8 mouse cellular contexts compared by ENCODE assay signal in genomic region chr3:65863297-65863696, GRCm38 (mm10).
DNase-seq lines count a peak whose midpoint lies in the region; ATAC-seq and TF ChIP-seq lines count a peak whose summit lies in the region.

No protein-coding gene starts in this region.

- 2% methylated on average over 11 of the region's 11 CpGs for WGBS in embryonic facial prominence, embryonic 15.5 days
- WGBS in heart, embryonic 10.5 days, result 2% methylated on average over 11 of the region's 11 CpGs
- WGBS in kidney, embryonic 14.5 days, result 4% methylated on average over 11 of the region's 11 CpGs
- 3% methylated on average over 11 of the region's 11 CpGs for WGBS in limb, embryonic 14.5 days
- 0% methylated on average over 11 of the region's 11 CpGs for WGBS in midbrain, postnatal 0 days

- H3K36me3 ChIP-seq in embryonic facial prominence, embryonic 15.5 days, result no peaks in the 10 kb centered on the region
- H3K36me3 ChIP-seq in heart, embryonic 10.5 days, result 0 out of 2 replicates have a peak, but pooled peaks cover 4% of the 10 kb centered on the region
- H3K36me3 ChIP-seq in kidney, embryonic 14.5 days (ENCODE audit: control insufficient read depth, insufficient read depth, low read length), result no peaks in the 10 kb centered on the region
- no peaks in the 10 kb centered on the region for H3K36me3 ChIP-seq in limb, embryonic 14.5 days (ENCODE audit: control insufficient read depth, insufficient read depth, low read length)
- H3K36me3 ChIP-seq in midbrain, postnatal 0 days (ENCODE audit: insufficient read depth, low read length), result no peaks in the 10 kb centered on the region

- TF ChIP-seq POLR2A in bone marrow macrophage, adult 2 months (IDR thresholded peaks at IDR 0.05; ENCODE audit: borderline replicate concordance, low read depth, low read length), result no peak
- no peak for TF ChIP-seq POLR2A in limb, embryonic 14.5 days (IDR thresholded peaks at IDR 0.05; ENCODE audit: borderline replicate concordance, extremely low read depth, insufficient read depth, insufficient read length)

- H3K27ac ChIP-seq in bone marrow macrophage, adult 2 months (ENCODE audit: insufficient read depth, low read depth, low read length), result no peak overlapping the region
- no peak overlapping the region for H3K27ac ChIP-seq in embryonic facial prominence, embryonic 15.5 days (replicated peaks)
- peak overlapping the region; percentile 26 for H3K27ac ChIP-seq in heart, embryonic 10.5 days
- no peak overlapping the region for H3K27ac ChIP-seq in kidney, embryonic 14.5 days (ENCODE audit: low read depth, low read length)
- no peak overlapping the region for H3K27ac ChIP-seq in limb, embryonic 14.5 days (replicated peaks; ENCODE audit: low read depth, low read length)
- no peak overlapping the region for H3K27ac ChIP-seq in midbrain, postnatal 0 days (ENCODE audit: low read depth, low read length)

- H3K4me2 ChIP-seq in embryonic facial prominence, embryonic 15.5 days (replicated peaks), result peak overlapping the region; percentile 46
- no peak overlapping the region for H3K4me2 ChIP-seq in kidney, embryonic 14.5 days (replicated peaks; ENCODE audit: low read depth, low read length)
- no peak overlapping the region for H3K4me2 ChIP-seq in limb, embryonic 14.5 days (replicated peaks; ENCODE audit: low read depth, low read length, severe bottlenecking)
- peak overlapping the region; percentile 41 for H3K4me2 ChIP-seq in midbrain, postnatal 0 days (ENCODE audit: low read depth, low read length, poor library complexity, severe bottlenecking)

- peak; percentile 70 for ATAC-seq in embryonic facial prominence, embryonic 15.5 days (ENCODE audit: insufficient number of reproducible peaks, low FRiP score, low TSS enrichment, low read depth)
- ATAC-seq in kidney, embryonic 14.5 days (ENCODE audit: low FRiP score, low TSS enrichment), result peak; percentile 86
- ATAC-seq in limb, embryonic 14.5 days (ENCODE audit: low FRiP score, low read depth), result peak; percentile 85
- ATAC-seq in midbrain, postnatal 0 days (ENCODE audit: low FRiP score), result peak; percentile 89

- no peak overlapping the region for H3K9ac ChIP-seq in embryonic facial prominence, embryonic 15.5 days
- no peak overlapping the region for H3K9ac ChIP-seq in kidney, embryonic 14.5 days (ENCODE audit: low read depth, low read length)
- H3K9ac ChIP-seq in limb, embryonic 14.5 days (ENCODE audit: low read depth, low read length, severe bottlenecking), result no peak overlapping the region
- no peak overlapping the region for H3K9ac ChIP-seq in midbrain, postnatal 0 days (replicated peaks; ENCODE audit: low read length, poor library complexity, severe bottlenecking)

- H3K4me1 ChIP-seq in bone marrow macrophage, adult 2 months (ENCODE audit: control insufficient read depth, insufficient read depth, low read length), result no peaks in the 10 kb centered on the region
- H3K4me1 ChIP-seq in embryonic facial prominence, embryonic 15.5 days, result peaks cover 24% of the 10 kb centered on the region
- peaks cover 60% of the 10 kb centered on the region for H3K4me1 ChIP-seq in heart, embryonic 10.5 days
- peaks cover 32% of the 10 kb centered on the region for H3K4me1 ChIP-seq in kidney, embryonic 14.5 days (ENCODE audit: control insufficient read depth, insufficient read depth, low read length)
- peaks cover 7% of the 10 kb centered on the region for H3K4me1 ChIP-seq in limb, embryonic 14.5 days (ENCODE audit: control insufficient read depth, insufficient read depth, low read length)
- H3K4me1 ChIP-seq in midbrain, postnatal 0 days (ENCODE audit: insufficient read depth, low read length), result 0 out of 2 replicates have a peak, but pooled peaks cover 6% of the 10 kb centered on the region

- H3K9me3 ChIP-seq in embryonic facial prominence, embryonic 15.5 days (replicated peaks), result no peaks in the 10 kb centered on the region
- no peaks in the 10 kb centered on the region for H3K9me3 ChIP-seq in heart, embryonic 10.5 days
- no peaks in the 10 kb centered on the region for H3K9me3 ChIP-seq in kidney, embryonic 14.5 days (ENCODE audit: control insufficient read depth, low read length)
- H3K9me3 ChIP-seq in limb, embryonic 14.5 days (ENCODE audit: control insufficient read depth, low read length), result no peaks in the 10 kb centered on the region
- no peaks in the 10 kb centered on the region for H3K9me3 ChIP-seq in midbrain, postnatal 0 days (ENCODE audit: low read length)

- DNase-seq in A20 (ENCODE audit: low read depth, low spot score), result peak; percentile 87
- peak; percentile 91 for DNase-seq in heart, embryonic 10.5 days (ENCODE audit: low spot score)
- DNase-seq in limb, embryonic 14.5 days (ENCODE audit: low spot score), result peak; percentile 82
- peak; percentile 92 for DNase-seq in midbrain, postnatal 0 days (ENCODE audit: low spot score)
- peak; percentile 30 to 66 for DNase-seq in spleen, postnatal 10 days (ENCODE audit: low spot score in 2 of 2)

- TF ChIP-seq CTCF in bone marrow macrophage, adult 2 months (IDR thresholded peaks at IDR 0.05; ENCODE audit: low read depth, low read length), result peak; percentile 65
- TF ChIP-seq CTCF in midbrain, postnatal 0 days (IDR thresholded peaks at IDR 0.05), result peak; percentile 98

- no peak overlapping the region for H3K4me3 ChIP-seq in bone marrow macrophage, adult 2 months (ENCODE audit: insufficient read depth, low read length)
- H3K4me3 ChIP-seq in embryonic facial prominence, embryonic 15.5 days (replicated peaks), result peak overlapping the region; percentile 7; the same call in 1 of the 2 replicates
- peak overlapping the region; percentile 32; the same call in 1 of the 2 replicates for H3K4me3 ChIP-seq in heart, embryonic 10.5 days
- H3K4me3 ChIP-seq in kidney, embryonic 14.5 days (ENCODE audit: low read length), result no peak overlapping the region
- no peak overlapping the region for H3K4me3 ChIP-seq in limb, embryonic 14.5 days (replicated peaks; ENCODE audit: low read length)
- peak overlapping the region; percentile 18; the same call in 1 of the 2 replicates for H3K4me3 ChIP-seq in midbrain, postnatal 0 days (ENCODE audit: low read depth, low read length)

- H3K27me3 ChIP-seq in embryonic facial prominence, embryonic 15.5 days, result peaks cover 18% of the 10 kb centered on the region
- H3K27me3 ChIP-seq in heart, embryonic 10.5 days (ENCODE audit: insufficient read depth, poor library complexity, severe bottlenecking), result no peaks in the 10 kb centered on the region
- no peaks in the 10 kb centered on the region for H3K27me3 ChIP-seq in kidney, embryonic 14.5 days (ENCODE audit: control insufficient read depth, insufficient read depth, low read length)
- no peaks in the 10 kb centered on the region for H3K27me3 ChIP-seq in limb, embryonic 14.5 days (ENCODE audit: control insufficient read depth, insufficient read depth, low read length)
- H3K27me3 ChIP-seq in midbrain, postnatal 0 days (ENCODE audit: insufficient read depth, low read length), result no peaks in the 10 kb centered on the region

Comparison
In these comparisons a context has a peak if more than half of its experiments do, and no peak if none do; other contexts are left out.
1. H3K4me3 ChIP-seq: peak in embryonic facial prominence, embryonic 15.5 days (single experiment), heart, embryonic 10.5 days (single experiment) and midbrain, postnatal 0 days (single experiment); none in bone marrow macrophage, adult 2 months (single experiment), kidney, embryonic 14.5 days (single experiment) and limb, embryonic 14.5 days (single experiment).
2. H3K4me2 ChIP-seq: peak in embryonic facial prominence, embryonic 15.5 days (single experiment) and midbrain, postnatal 0 days (single experiment); none in kidney, embryonic 14.5 days (single experiment) and limb, embryonic 14.5 days (single experiment).
3. Peak in every context shown above with its lines, with median percentiles within 50 percentile points of each other: DNase-seq and ATAC-seq.